Mouse (Mus musculus) ES-E14 (cell line): ENCODE measurements at regions not wholly inside any gene's neighbourhood (a gene's known extent, or its start where the extent isn't known, plus 50 kb on each side); places are given as distances from the start of the nearest gene placed in this dataset.

Experiments
- CHD2 ChIP-seq: IDR thresholded peaks from 2 replicates; pipeline ENCODE4 v1.6.1; 2014; ENCODE audit warnings: mild to moderate bottlenecking, low read depth, low read length, inconsistent platforms
- ZC3H11A ChIP-seq: IDR thresholded peaks from 2 replicates; pipeline ENCODE4 v1.6.1; 2012; ENCODE audit warnings: low read depth, mild to moderate bottlenecking, inconsistent platforms, low read length, borderline replicate concordance
- ZNF384 ChIP-seq: IDR thresholded peaks from 2 replicates; pipeline ENCODE4 v1.6.1; 2012; ENCODE audit warnings: low read depth, low read length, inconsistent platforms

DNA sequence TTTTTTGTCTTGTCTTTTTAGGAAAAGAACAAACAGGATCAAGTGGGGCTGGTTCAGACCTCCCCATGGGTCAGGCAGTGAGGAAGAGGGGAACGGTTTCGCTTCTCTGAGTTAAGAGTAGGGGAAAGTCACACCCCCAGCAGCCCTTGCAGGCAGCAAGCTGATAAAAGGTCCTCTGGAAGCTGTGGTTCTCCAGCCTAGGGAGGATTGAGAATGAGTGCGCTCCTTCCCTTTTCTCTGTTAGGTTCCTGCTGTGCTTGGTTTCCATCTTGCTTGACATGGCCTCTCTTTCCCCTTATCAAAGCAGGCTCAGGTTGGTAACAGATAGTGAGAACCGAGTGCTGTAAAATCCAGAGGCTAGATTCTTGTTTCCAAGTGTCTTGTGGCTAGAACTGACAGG is 157.8 kb upstream of the Prdm1 start:
- TF ChIP-seq CHD2 (no peak), ZC3H11A (no peak), ZNF384 (no peak)
